Mouse (Mus musculus): Measurements from ENCODE around the gene Insl3.
A peak's percentile ranks its signal among the peaks of the same experiment; 100 is the strongest.

DNA sequence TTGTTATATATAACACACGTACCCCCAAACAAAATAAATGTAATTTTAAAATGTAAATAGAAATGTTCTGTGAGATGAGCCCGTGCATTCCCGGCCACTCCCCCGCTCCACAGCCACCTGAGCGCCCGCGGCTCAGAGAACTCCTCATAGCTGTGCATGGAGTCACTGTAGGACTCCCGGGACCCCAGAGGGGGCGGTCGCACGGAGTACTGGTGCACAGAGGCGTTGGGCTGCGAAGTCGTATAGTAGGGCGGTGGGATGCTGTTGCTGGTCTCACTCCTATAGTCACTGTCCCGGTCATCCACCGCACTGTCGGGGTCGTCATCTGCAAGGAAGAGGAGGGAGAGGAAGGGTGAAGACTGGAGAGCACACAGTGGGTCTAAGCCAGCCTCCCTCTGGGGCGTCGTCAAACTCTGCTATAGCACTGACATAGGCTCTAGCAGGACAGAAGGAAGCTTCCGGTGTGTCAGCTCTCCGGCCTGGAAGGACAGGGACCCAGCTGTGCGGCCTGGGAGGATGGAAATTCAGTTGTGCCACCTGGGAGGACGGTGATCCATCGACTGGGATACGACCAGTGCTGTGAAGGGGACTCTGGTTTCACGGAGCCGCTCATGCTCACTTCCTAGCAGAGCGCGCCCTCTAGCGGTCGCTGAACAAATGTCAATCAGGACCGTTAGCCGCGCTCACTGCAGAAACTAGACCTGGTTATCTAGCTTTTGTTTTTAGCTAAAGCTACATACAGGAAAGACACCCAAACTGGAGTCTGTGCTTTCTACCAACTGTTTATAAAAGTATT lies 28.5 kb upstream of the Insl3 start:
- no peak for TF ChIP-seq EP300 (IDR thresholded peaks at IDR 0.05)
- TF ChIP-seq CTCF (IDR thresholded peaks at IDR 0.05): peak; percentile 98
